Mouse (Mus musculus) MEL (cell line): ENCODE data around the gene Nme3. TPM values are rescaled to one million over a fixed set of nuclear protein-coding genes. Genes with fewer than 3 reads are reported as not detected.

Experiments used
- DNase-seq: peaks from one replicate; pipeline ENCODE4 v3.0.0; 2011; ENCODE audit warnings: low read depth, low spot score
- H3K27ac ChIP-seq: 2 replicates; pipeline ENCODE4 v1.5.1; 2012; ENCODE audit warnings: low read depth, mild to moderate bottlenecking, control low read depth, low read length, moderate library complexity; ENCODE audit not compliant: control insufficient read depth
- H3K27me3 ChIP-seq, 2 experiments: fragments of 150-350 bp in 1 of 2; sonication (generic) in 1 of 2; 2 replicates each; pipeline ENCODE4 v1.6.1; 2012; ENCODE audit warnings: low read length in 2 of 2, mild to moderate bottlenecking in 2 of 2, improper control_type of control experiment in 1 of 2, moderate library complexity in 1 of 2; ENCODE audit not compliant: insufficient read depth in 2 of 2, control insufficient read depth in 1 of 2
- H3K36me3 ChIP-seq, 2 experiments: 2 replicates each; pipeline ENCODE4 v1.6.1; 2012 to 2014; ENCODE audit warnings: low read length in 2 of 2, improper control_type of control experiment in 1 of 2, inconsistent platforms in 1 of 2, mild to moderate bottlenecking in 1 of 2; ENCODE audit not compliant: insufficient read depth in 2 of 2, control insufficient read depth in 1 of 2
- H3K4me1 ChIP-seq, 2 experiments: fragments of 150-350 bp in 1 of 2; sonication (generic) in 1 of 2; 2 replicates each; pipeline ENCODE4 v1.6.1; 2012; ENCODE audit warnings: low read length in 2 of 2, improper control_type of control experiment in 1 of 2, mild to moderate bottlenecking in 1 of 2; ENCODE audit not compliant: insufficient read depth in 2 of 2, control insufficient read depth in 1 of 2
- H3K4me3 ChIP-seq, 2 experiments: fragments of 150-350 bp in 1 of 2; sonication (generic) in 1 of 2; 2 replicates each; pipeline ENCODE4 v1.5.1; 2012; ENCODE audit warnings: low read depth in 2 of 2, low read length in 2 of 2, mild to moderate bottlenecking in 2 of 2, moderate library complexity in 2 of 2, control low read depth in 1 of 2, improper control_type of control experiment in 1 of 2; ENCODE audit not compliant: control insufficient read depth in 1 of 2, insufficient read depth in 1 of 2
- H3K79me2 ChIP-seq: 2 replicates; pipeline ENCODE4 v1.6.1; 2012; ENCODE audit warnings: mild to moderate bottlenecking, low read length, moderate library complexity; ENCODE audit not compliant: control insufficient read depth, poor library complexity, insufficient read depth
- H3K9ac ChIP-seq: 2 replicates; pipeline ENCODE4 v1.6.1; 2012; ENCODE audit warnings: low read depth, mild to moderate bottlenecking, control low read depth, low read length, moderate library complexity; ENCODE audit not compliant: control insufficient read depth, poor library complexity, severe bottlenecking
- H3K9me3 ChIP-seq: fragments of 150-350 bp; sonication (generic); replicated peaks from 2 replicates; pipeline ENCODE4 v1.6.1; 2012; ENCODE audit warnings: mild to moderate bottlenecking, low read length, improper control_type of control experiment, moderate library complexity; ENCODE audit not compliant: insufficient read depth
- CHD2 ChIP-seq: IDR thresholded peaks from 2 replicates; pipeline ENCODE4 v1.6.1; 2011; ENCODE audit warnings: low read length, improper control_type of control experiment
- CTCF ChIP-seq, 3 experiments: IDR thresholded peaks in 2 of 3; conservative IDR thresholded peaks in 1 of 3; 2 replicates each; pipeline ENCODE4 v1.5.1; 2011 to 2012; ENCODE audit warnings: low read length in 3 of 3, low read depth in 2 of 3, mild to moderate bottlenecking in 2 of 3, improper control_type of control experiment in 1 of 3, inconsistent platforms in 1 of 3, mixed read lengths in 1 of 3, moderate library complexity in 1 of 3; ENCODE audit not compliant: control insufficient read depth in 1 of 3, insufficient read depth in 1 of 3, poor library complexity in 1 of 3, severe bottlenecking in 1 of 3
- E2F4 ChIP-seq: IDR thresholded peaks from 2 replicates; pipeline ENCODE4 v1.6.1; 2011; ENCODE audit warnings: low read depth, low read length, improper control_type of control experiment, borderline replicate concordance
- ETS1 ChIP-seq: IDR thresholded peaks from 2 replicates; pipeline ENCODE4 v1.6.1; 2012; ENCODE audit warnings: low read depth, mild to moderate bottlenecking, inconsistent platforms, low read length, improper control_type of control experiment, moderate library complexity
- HCFC1 ChIP-seq: IDR thresholded peaks from 2 replicates; pipeline ENCODE4 v1.6.1; 2012; ENCODE audit warnings: low read depth, mild to moderate bottlenecking, inconsistent platforms, low read length, improper control_type of control experiment, moderate library complexity
- MXI1 ChIP-seq: IDR thresholded peaks from 2 replicates; pipeline ENCODE4 v1.6.1; 2011; ENCODE audit warnings: mild to moderate bottlenecking, low read depth, low read length, improper control_type of control experiment
- MYC ChIP-seq: IDR thresholded peaks from 2 replicates; pipeline ENCODE4 v1.6.1; 2011; ENCODE audit warnings: low read depth, mild to moderate bottlenecking, low read length, improper control_type of control experiment, moderate library complexity
- POLR2AphosphoS2 ChIP-seq: IDR thresholded peaks from 2 replicates; pipeline ENCODE4 v1.6.1; 2011; ENCODE audit warnings: low read length, improper control_type of control experiment
- POLR2AphosphoS5 ChIP-seq: IDR thresholded peaks from 2 replicates; pipeline ENCODE4 v1.6.1; 2012; ENCODE audit warnings: low read depth, borderline replicate concordance, mild to moderate bottlenecking, inconsistent platforms, low read length, moderate library complexity, mixed read lengths
- SIN3A ChIP-seq: IDR thresholded peaks from 2 replicates; pipeline ENCODE4 v1.6.1; 2012; ENCODE audit warnings: low read length, improper control_type of control experiment, inconsistent platforms
- SMC3 ChIP-seq: IDR thresholded peaks from 2 replicates; pipeline ENCODE4 v1.6.1; 2011; ENCODE audit warnings: low read depth, low read length, improper control_type of control experiment
- TBP ChIP-seq: IDR thresholded peaks from 2 replicates; pipeline ENCODE4 v1.8.0; 2011; ENCODE audit warnings: low read depth, low read length, improper control_type of control experiment
- UBTF ChIP-seq: IDR thresholded peaks from 2 replicates; pipeline ENCODE4 v1.6.1; 2012; ENCODE audit warnings: low read depth, mild to moderate bottlenecking, inconsistent platforms, low read length, improper control_type of control experiment, moderate library complexity, borderline replicate concordance; ENCODE audit not compliant: insufficient read depth
- USF1 ChIP-seq: IDR thresholded peaks from 2 replicates; pipeline ENCODE4 v1.6.1; 2014; ENCODE audit warnings: low read depth, mild to moderate bottlenecking, inconsistent platforms, low read length, improper control_type of control experiment, moderate library complexity
- polyA plus RNA-seq, 2 experiments: library from polyadenylated mRNA; stranded (reverse) in 1 of 2; unstranded in 1 of 2; fragments of >175 nt in 1 of 2; fragments of >200 nt in 1 of 2; gene quantifications; 2 replicates each; pipeline versions ENCODE4 v1.2.1 to v1.2.4; 2012; ENCODE audit warnings: low replicate concordance in 2 of 2, low read depth in 1 of 2; ENCODE audit not compliant: insufficient read length in 2 of 2, insufficient read depth in 1 of 2, missing spikeins in 1 of 2
- total RNA-seq: library from RNA; depleted of rRNA; stranded (reverse); fragments of 300-350 nt; gene quantifications from 2 replicates; pipeline ENCODE4 v1.2.3, GENCODE M21; 2012

Gene Nme3
- total and polyA plus RNA-seq, 3 experiments, result 22.1 to 24.4 TPM; not detected in 1

DNA sequence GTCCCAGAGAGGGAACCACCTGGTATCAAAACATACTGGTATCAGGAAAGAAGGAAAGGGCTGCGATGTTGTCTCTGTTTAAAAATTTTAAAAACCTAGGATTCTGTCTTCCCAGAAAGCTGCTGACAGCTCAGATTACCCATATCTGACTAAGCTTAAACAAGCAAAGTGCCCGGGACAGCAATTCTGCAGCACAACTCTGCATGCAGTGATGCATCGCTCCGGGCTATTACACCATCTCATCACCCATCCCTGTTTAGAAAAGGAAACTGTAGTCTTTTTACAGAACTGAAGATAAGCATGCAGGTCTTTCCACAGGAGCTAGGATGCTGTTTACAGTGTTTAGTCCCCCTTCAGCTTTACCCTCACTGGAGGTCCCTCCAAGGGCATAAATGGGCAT is 38.6 kb downstream of the Nme3 start:
- H3K4me1 ChIP-seq, result peaks cover 0 to 4% of the 10 kb centered on the region in 2 experiments
- H3K36me3 ChIP-seq, result peaks cover 0 to 7% of the 10 kb centered on the region in 2 experiments; a peak in 2 of 4 replicates
- H3K4me3 ChIP-seq, result peak overlapping the region; percentile 46 to 63
- no peak overlapping the region for H3K27ac ChIP-seq
- H3K27me3 ChIP-seq, result no peaks in the 10 kb centered on the region
- H3K9ac ChIP-seq, result peak overlapping the region; percentile 80
- no peak for DNase-seq
- H3K79me2 ChIP-seq, result peaks cover 29% of the 10 kb centered on the region
- TF ChIP-seq SIN3A (0 out of 2 replicates have a peak, but pooled peaks have one; percentile 19), USF1 (no peak), HCFC1 (no peak), CTCF (IDR thresholded peaks at IDR 0.05 in 2 of 3, conservative IDR thresholded peaks at IDR 0.05 in 1 of 3; ENCODE audit: control insufficient read depth in 1 of 3, insufficient read depth in 1 of 3, low read depth in 2 of 3, low read length in 3 of 3, poor library complexity in 1 of 3, severe bottlenecking in 1 of 3) (no peak), MXI1 (no peak)
- H3K9me3 ChIP-seq, result no peaks in the 10 kb centered on the region

GRCm38 (mm10) chr17:24935666-24936065 is 39.4 kb downstream of the Nme3 start:
- no peaks in the 10 kb centered on the region for H3K27me3 ChIP-seq
- peak overlapping the region; percentile 80 for H3K9ac ChIP-seq
- H3K36me3 ChIP-seq, result peaks cover 0 to 7% of the 10 kb centered on the region in 2 experiments; a peak in 2 of 4 replicates
- no peaks in the 10 kb centered on the region for H3K9me3 ChIP-seq
- H3K79me2 ChIP-seq, result peaks cover 29% of the 10 kb centered on the region
- H3K4me3 ChIP-seq, result peak overlapping the region; percentile 46 to 63
- no peak for DNase-seq
- TF ChIP-seq TBP (no peak), UBTF (no peak), POLR2AphosphoS5 (no peak), USF1 (no peak), HCFC1 (no peak), CHD2 (no peak), CTCF (IDR thresholded peaks at IDR 0.05 in 2 of 3, conservative IDR thresholded peaks at IDR 0.05 in 1 of 3; ENCODE audit: control insufficient read depth in 1 of 3, insufficient read depth in 1 of 3, low read depth in 2 of 3, low read length in 3 of 3, poor library complexity in 1 of 3, severe bottlenecking in 1 of 3) (no peak), MXI1 (no peak), POLR2AphosphoS2 (no peak), MYC (no peak), SMC3 (no peak), ETS1 (no peak), E2F4 (no peak)
- H3K4me1 ChIP-seq, result peaks cover 0 to 4% of the 10 kb centered on the region in 2 experiments
- H3K27ac ChIP-seq, result no peak overlapping the region
